Mouse (Mus musculus) erythroblast, embryonic 14.5 days (primary cell): ENCODE data around the gene Adgrf3. TPM values are rescaled to one million over a fixed set of nuclear protein-coding genes. Genes with fewer than 3 reads are reported as not detected.

Source experiments
- H3K27me3 ChIP-seq: 2 replicates; pipeline ENCODE4 v1.6.1; 2012; ENCODE audit warnings: inconsistent platforms; ENCODE audit not compliant: control insufficient read depth
- H3K36me3 ChIP-seq: 2 replicates; pipeline ENCODE4 v1.6.1; 2012; ENCODE audit warnings: mild to moderate bottlenecking, inconsistent platforms; ENCODE audit not compliant: control insufficient read depth
- H3K4me1 ChIP-seq: 2 replicates; pipeline ENCODE4 v1.6.1; 2012; ENCODE audit warnings: inconsistent platforms; ENCODE audit not compliant: control insufficient read depth
- H3K4me3 ChIP-seq: replicated peaks from 2 replicates; pipeline ENCODE3; 2012; ENCODE audit warnings: moderate library complexity, mild to moderate bottlenecking, inconsistent platforms
- H3K9me3 ChIP-seq: 2 replicates; pipeline ENCODE4 v1.6.1; 2012; ENCODE audit warnings: low read length, inconsistent platforms, mixed read lengths; ENCODE audit not compliant: control insufficient read depth
- GATA1 ChIP-seq: IDR thresholded peaks from 2 replicates; pipeline ENCODE4 v1.6.1; 2012; ENCODE audit warnings: low read length, inconsistent platforms, mixed read lengths
- TAL1 ChIP-seq: IDR thresholded peaks from 3 replicates; pipeline ENCODE4 v1.6.1; 2012; ENCODE audit warnings: low read length, inconsistent platforms, mixed read lengths
- polyA plus RNA-seq: library from polyadenylated mRNA; stranded (reverse); fragments of >175 nt; gene quantifications from 2 replicates; pipeline ENCODE4 v1.2.3, GENCODE M21; 2012

Adgrf3 gene
- polyA plus RNA-seq, 1 experiment, result not detected

DNA sequence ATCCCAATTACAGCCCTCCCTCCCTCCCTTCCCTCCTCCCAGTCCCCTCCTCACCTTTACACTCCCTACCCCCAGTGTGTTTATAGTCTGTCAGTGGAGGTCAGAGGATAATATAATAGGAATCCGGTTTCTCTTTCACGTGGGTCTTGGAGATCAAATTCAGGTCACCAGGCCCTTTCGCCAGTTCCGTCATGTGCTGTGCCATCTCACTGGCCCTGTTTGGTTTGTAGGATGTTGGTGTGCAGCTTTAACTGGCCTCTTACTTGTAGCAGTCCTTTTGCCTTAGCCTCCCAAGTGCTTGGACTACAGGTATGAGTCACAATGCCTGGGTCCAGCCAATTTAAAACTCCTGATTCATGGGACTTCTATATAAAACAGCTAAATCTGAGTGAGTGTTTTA is 29.7 kb downstream of the Adgrf3 start:
- Histone ChIP-seq H3K4me1 (no peaks in the 10 kb centered on the region), H3K27me3 (no peaks in the 10 kb centered on the region), H3K4me3 (no peak overlapping the region), H3K36me3 (peaks cover 89% of the 10 kb centered on the region), H3K9me3 (no peaks in the 10 kb centered on the region)
- TF ChIP-seq GATA1 (no peak), TAL1 (no peak)

DNA sequence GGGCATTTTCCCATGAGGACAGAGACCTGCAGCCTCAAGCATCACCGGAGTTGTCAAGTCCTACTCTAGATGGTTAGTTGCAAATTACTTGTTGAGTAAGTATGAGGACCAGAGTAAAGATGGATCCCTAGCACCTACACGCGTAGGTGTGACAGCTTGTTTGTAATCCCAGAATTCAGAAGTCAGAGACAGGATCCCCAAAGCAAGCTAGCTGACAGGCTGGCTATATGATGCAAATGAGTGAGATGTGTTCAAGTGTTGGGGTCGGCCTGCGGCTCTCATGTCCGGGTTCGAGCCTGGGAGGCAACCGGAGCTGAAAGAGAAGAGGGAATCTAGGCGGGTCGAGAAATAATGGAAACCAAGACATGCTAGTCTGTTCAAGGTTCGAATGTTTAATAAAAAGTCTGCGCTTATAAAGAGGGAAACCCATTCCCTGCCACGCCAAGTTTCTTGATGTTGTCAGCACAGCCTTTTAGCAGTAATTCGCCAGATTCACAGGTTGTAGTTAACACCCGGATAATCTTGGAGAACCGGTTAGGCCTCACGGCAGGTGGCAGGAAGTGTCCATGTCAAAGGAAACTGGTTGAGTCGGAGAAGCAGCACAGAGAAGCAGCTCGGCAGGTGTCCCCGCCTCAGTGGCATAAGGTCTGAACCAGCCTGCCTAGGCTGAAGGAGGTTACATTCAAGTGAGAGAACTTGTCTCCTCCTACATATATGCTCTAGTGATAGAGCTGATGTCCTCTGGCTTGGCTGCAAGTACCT is 32.4 kb downstream of the Adgrf3 start:
- H3K36me3 ChIP-seq, result peaks cover 91% of the 10 kb centered on the region
- no peaks in the 10 kb centered on the region for H3K27me3 ChIP-seq
- TF ChIP-seq GATA1 (no peak), TAL1 (no peak)
- no peak overlapping the region for H3K4me3 ChIP-seq
- H3K4me1 ChIP-seq, result no peaks in the 10 kb centered on the region
- H3K9me3 ChIP-seq, result no peaks in the 10 kb centered on the region

DNA sequence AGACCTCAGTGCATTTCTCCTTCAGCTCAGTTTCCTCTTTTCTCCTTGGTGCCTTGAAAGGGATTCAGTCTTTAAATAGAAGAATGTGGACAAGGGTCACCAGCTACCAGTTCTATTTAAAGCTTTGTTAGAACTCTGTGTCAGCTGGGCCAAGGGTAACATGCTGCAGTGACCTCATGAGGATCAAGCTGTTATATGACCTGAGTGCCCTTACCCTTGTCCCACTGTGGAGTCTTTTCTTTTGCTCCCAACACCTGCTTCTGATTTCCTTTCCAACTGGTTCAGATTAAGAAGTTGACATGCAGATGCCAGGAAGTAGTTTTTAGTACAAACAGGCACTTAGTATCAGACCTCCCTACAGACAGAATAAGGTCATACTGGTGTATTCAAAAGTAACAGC is 33.4 kb downstream of the Adgrf3 start:
- H3K27me3 ChIP-seq, result no peaks in the 10 kb centered on the region
- peaks cover 89% of the 10 kb centered on the region for H3K36me3 ChIP-seq
- H3K4me3 ChIP-seq, result no peak overlapping the region
- no peaks in the 10 kb centered on the region for H3K4me1 ChIP-seq
- TF ChIP-seq GATA1, result no peak
- TF ChIP-seq TAL1, result no peak
- no peaks in the 10 kb centered on the region for H3K9me3 ChIP-seq

DNA sequence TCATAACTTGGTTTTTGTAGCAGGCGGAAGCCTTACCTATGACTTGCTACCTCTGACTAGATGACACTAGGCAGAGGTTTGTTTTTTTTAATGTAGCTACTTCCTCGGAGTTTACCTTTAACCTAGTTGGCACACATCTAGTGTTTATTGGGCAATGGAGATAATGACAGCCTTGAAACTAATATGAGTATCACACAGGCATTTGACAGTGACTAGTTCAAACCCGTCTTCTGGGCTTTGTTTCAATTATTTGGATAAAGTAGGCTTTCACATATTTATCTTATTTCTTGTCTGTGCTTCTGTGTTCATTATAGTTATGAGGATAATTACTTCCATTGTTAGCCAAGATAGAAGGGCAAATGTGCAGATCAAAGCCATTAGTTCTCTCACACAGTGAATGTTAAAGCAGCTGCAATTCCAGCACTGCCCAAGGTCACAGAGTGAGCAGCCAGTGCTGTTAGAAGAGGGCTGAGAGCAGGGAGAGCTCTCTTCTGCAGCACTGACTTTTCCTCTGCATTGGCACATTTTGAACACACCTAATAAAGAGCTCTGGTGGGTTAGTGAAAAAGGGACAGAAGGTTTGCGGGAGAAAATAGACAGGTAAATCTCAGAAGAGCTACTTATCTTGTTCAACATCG is 35.1 kb downstream of the Adgrf3 start:
- H3K27me3 ChIP-seq, result no peaks in the 10 kb centered on the region
- H3K36me3 ChIP-seq, result peaks cover 85% of the 10 kb centered on the region
- H3K4me3 ChIP-seq, result no peak overlapping the region
- no peaks in the 10 kb centered on the region for H3K9me3 ChIP-seq
- H3K4me1 ChIP-seq, result no peaks in the 10 kb centered on the region
- TF ChIP-seq TAL1 (no peak), GATA1 (no peak)

DNA sequence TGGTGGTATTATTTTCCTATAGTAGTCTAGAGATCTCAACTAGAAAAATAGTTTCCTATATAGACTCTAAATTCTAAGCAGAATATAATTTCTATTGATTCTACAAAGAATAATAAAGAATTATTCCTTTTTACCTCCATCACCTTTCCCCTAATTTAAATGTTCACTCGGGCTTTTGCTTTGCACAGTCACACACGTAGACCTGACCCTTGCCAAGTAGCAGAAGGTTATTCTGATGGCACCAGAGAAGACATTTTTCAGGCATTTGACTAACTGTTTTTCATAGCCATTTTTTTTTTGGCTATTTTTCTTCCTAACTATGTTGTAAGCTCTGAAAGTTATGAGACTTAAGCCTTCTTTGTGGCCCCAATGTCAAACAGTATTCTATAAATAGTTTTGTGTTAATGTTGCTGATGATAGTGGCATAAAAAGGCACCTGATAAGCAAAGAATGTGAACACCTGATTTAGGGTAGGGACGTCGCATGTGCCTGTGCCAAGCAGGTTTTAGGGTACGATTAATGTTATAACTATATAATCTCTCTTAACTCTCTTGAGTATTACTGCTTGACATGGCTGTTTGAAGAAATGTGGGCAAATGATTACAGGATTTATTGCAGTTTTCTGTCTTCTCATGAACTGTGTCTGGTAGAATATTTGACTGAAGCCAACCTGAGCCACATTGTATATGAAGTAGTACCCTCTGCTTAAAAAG is 40.1 kb downstream of the Adgrf3 start:
- H3K27me3 ChIP-seq, result no peaks in the 10 kb centered on the region
- peaks cover 68% of the 10 kb centered on the region for H3K36me3 ChIP-seq
- no peak overlapping the region for H3K4me3 ChIP-seq
- H3K4me1 ChIP-seq, result 0 out of 2 replicates have a peak, but pooled peaks cover 2% of the 10 kb centered on the region
- no peak for TF ChIP-seq TAL1
- no peak for TF ChIP-seq GATA1
- H3K9me3 ChIP-seq, result no peaks in the 10 kb centered on the region

DNA sequence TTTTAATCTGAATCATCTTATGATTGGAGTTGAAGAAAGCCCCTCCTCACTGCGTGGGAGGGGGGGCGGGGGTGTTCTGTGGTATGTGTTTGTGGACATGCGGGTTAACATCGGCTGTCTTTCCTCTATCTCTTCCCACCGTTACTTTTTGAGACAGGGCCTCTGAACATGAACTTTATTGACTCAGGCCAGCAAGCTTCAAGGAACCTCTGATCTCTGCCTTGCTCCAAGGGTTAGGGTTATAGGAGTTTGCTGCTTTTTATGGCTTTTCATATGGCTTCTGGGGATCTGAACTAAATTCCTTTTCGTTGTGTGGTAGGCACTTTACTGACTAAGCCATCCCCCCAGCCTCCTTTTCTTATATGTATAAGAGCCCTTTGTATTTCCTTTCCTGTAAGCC is 43.2 kb downstream of the Adgrf3 start:
- Histone ChIP-seq H3K9me3 (no peaks in the 10 kb centered on the region), H3K4me3 (no peak overlapping the region), H3K27me3 (no peaks in the 10 kb centered on the region), H3K4me1 (peaks cover 4% of the 10 kb centered on the region; the same call in 1 of the 2 replicates), H3K36me3 (peaks cover 49% of the 10 kb centered on the region)
- no peak for TF ChIP-seq TAL1
- no peak for TF ChIP-seq GATA1

DNA sequence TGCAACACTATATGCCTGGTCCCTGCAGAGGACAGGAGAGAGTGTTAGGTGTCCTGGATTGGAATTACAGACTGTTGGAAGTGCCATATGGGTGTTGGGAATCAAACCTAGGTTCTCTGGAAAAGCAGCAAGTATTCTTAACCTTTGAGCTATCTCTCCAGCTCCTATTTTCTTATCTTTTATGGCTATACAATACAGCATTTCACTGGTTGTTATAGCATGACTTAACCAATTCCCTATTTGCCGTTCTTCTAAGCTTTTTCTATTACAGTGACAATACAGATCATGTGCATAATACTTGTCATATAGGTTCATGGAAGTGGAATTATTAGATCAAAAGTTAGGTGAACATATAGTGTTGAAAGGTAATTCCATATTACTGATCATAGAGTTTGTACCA is 43.7 kb downstream of the Adgrf3 start:
- Histone ChIP-seq H3K27me3 (no peaks in the 10 kb centered on the region), H3K4me1 (peaks cover 9% of the 10 kb centered on the region), H3K4me3 (no peak overlapping the region), H3K9me3 (no peaks in the 10 kb centered on the region), H3K36me3 (peaks cover 48% of the 10 kb centered on the region)
- TF ChIP-seq GATA1 (no peak), TAL1 (no peak)

DNA sequence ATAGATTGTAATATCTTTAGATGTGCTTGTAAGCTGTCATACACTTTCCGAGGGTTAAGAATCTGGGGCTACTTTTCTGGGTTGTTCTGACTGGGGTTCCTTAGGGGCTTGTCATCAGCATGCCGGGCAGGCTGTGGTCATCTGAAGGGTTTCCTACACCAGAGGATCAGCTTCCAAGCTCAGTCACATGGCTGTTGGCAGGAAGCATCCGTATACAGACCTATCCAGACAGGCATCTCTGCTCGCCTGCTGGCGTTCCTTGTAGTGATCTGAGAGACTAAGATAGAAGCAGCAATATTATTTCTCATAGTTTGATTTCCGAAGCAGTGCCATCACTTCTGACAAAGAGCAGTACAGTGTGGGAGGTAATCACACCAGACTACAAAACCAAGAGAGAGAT is 45.9 kb downstream of the Adgrf3 start:
- H3K27me3 ChIP-seq, result no peaks in the 10 kb centered on the region
- TF ChIP-seq GATA1, result no peak
- no peak for TF ChIP-seq TAL1
- H3K9me3 ChIP-seq, result no peaks in the 10 kb centered on the region
- H3K36me3 ChIP-seq, result peaks cover 29% of the 10 kb centered on the region
- peaks cover 17% of the 10 kb centered on the region for H3K4me1 ChIP-seq
- no peak overlapping the region for H3K4me3 ChIP-seq
